Mouse (Mus musculus): ENCODE measurements at regions not wholly inside any gene's neighbourhood (a gene's known extent, or its start where the extent isn't known, plus 50 kb on each side); places are given as distances from the start of the nearest gene placed in this dataset.

DNA sequence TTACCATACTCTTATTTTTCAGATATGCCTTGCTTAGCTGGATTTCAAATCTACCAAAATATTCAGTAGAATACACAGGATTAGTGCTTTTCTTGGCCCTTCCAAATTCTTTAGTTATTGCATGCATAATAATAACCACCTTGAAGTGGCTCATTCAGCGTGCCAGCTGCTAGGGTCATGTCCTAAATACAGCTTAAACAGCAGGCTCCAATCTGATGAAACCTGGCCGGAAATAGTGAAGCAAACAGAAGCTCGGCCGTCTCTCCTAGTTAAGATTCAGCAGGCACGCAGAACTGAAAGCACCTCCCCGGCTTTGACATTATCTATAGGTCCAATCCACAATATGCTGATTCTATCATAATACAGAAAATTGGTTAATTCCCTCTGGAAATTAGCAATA is 1042.9 kb downstream of the Tecrl start:
- TF ChIP-seq CEBPB (IDR thresholded peaks at IDR 0.05; ENCODE audit: low read depth) (no peak), USF1 (IDR thresholded peaks at IDR 0.05; ENCODE audit: low read depth) (no peak), CTCF (IDR thresholded peaks at IDR 0.05; ENCODE audit: control insufficient read depth, insufficient read depth, insufficient read length) (no peak), MYOG (IDR thresholded peaks at IDR 0.05; ENCODE audit: control insufficient read depth, extremely low read depth, insufficient read length) (no peak)

Data from C2C12 (cell line).